Mouse (Mus musculus): ENCODE results near the gene Gm29609. TPM values are rescaled to one million over a fixed set of nuclear protein-coding genes. Genes with fewer than 3 reads are reported as not detected.

Gm29609 gene
- polyA plus RNA-seq, 1 experiment = 9.7 TPM

- TF ChIP-seq CTCF (IDR thresholded peaks at IDR 0.05; ENCODE audit: control insufficient read depth, insufficient read depth, insufficient replicate concordance, low read depth, low read length) (no peak), POLR2A (IDR thresholded peaks at IDR 0.05; ENCODE audit: control insufficient read depth, low read depth, low read length) (no peak)
- H3K4me1 ChIP-seq (ENCODE audit: control insufficient read depth, insufficient read depth, low read length) = peaks cover 5% of the 10 kb centered on the region
- H3K4me3 ChIP-seq (ENCODE audit: control insufficient read depth, low read depth, low read length) = no peak overlapping the region
- no peaks in the 10 kb centered on the region for H3K27me3 ChIP-seq (ENCODE audit: control insufficient read depth, insufficient read depth, low read length)
- H3K27ac ChIP-seq (ENCODE audit: control insufficient read depth, insufficient read depth, low read depth, low read length) = no peak overlapping the region
- no peaks in the 10 kb centered on the region for H3K36me3 ChIP-seq (ENCODE audit: control insufficient read depth, insufficient read depth, low read length)
These were observed 29.9 kb downstream of the Gm29609 start for GRCm38 (mm10) chr5:31149781-31150180.

DNA sequence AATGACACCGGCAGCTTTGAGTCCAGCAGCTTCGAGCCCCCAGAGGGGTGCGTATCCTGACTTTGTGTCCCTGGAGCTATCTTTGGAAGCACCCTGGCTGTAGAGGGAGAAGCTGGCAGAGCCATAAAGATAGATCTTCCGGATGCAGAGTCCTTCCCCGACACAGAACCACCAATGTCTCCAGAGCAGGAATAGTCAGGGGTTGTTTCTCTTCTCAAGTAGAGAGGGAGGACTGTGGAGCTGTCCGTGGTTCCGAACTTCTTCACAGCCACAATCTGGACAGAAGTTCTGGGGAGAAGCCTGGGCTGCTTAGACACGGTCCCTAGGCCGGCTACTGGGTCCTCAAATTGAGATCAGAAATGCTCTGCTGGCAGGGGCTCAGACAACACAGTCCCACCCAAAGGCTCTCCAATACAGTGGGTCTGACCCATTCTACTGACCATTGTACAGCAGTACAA, 40.7 kb downstream of the Gm29609 start:
- peaks cover 23% of the 10 kb centered on the region for H3K4me1 ChIP-seq (ENCODE audit: control insufficient read depth, insufficient read depth, low read length)
- H3K36me3 ChIP-seq (ENCODE audit: control insufficient read depth, insufficient read depth, low read length) = no peaks in the 10 kb centered on the region; the same call in 1 of the 2 replicates
- TF ChIP-seq CTCF (IDR thresholded peaks at IDR 0.05; ENCODE audit: control insufficient read depth, insufficient read depth, insufficient replicate concordance, low read depth, low read length) (no peak), POLR2A (IDR thresholded peaks at IDR 0.05; ENCODE audit: control insufficient read depth, low read depth, low read length) (no peak)
- H3K27me3 ChIP-seq (ENCODE audit: control insufficient read depth, insufficient read depth, low read length) = no peaks in the 10 kb centered on the region; the same call in 1 of the 2 replicates
- no peak overlapping the region for H3K27ac ChIP-seq (ENCODE audit: control insufficient read depth, insufficient read depth, low read depth, low read length)
- peak overlapping the region; percentile 82 for H3K4me3 ChIP-seq (ENCODE audit: control insufficient read depth, low read depth, low read length)

DNA sequence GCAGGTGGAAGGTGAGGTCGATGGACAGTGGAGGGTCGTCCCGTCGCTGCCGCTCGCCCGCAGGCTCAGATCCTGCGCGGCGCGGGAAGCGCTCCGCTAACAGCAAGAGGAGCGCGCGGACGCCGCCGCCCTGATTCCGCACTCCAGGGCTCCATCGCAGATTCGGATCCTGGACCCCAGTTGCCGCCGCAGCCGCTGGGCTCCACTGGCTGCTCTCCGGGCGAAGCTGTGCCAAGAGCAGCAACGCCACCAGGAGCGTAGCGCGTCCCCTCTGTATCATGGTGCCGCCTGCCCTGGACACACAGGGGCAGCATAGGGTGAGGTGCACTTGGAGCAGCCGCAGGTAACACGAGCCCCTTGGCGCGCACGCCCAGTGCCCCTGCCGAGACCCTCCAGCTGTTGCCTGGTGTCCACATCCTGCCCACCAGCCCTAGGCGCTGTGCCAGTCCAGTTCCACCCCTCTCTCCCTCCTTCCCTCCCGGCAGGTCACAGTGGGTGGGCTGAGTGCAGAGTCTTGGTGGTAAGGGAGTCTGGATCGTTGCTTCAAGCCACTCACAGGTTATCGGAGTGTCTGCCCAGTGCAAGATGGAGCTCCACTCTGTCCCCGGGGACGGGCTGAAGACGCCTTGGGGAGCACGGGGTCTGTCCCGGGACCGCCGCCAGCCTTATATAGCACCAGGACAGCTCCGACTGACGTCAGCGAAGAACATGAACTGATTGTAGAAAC, 41.3 kb downstream of the Gm29609 start, which contains the start of gene Ucn:
Gene Ucn, minus strand, starts transcription at position 589 of the 727 bp plus-strand sequence.
- H3K4me1 ChIP-seq (ENCODE audit: control insufficient read depth, insufficient read depth, low read length) = peaks cover 23% of the 10 kb centered on the region
- peak within 1 kb of the TSS; percentile 82 for H3K4me3 ChIP-seq (ENCODE audit: control insufficient read depth, low read depth, low read length)
- no peak within 1 kb of the TSS; the same call in 1 of the 2 replicates for H3K27ac ChIP-seq (ENCODE audit: control insufficient read depth, insufficient read depth, low read depth, low read length)
- H3K36me3 ChIP-seq (ENCODE audit: control insufficient read depth, insufficient read depth, low read length) = no peaks in the 10 kb centered on the region; the same call in 1 of the 2 replicates
- TF ChIP-seq POLR2A (IDR thresholded peaks at IDR 0.05; ENCODE audit: control insufficient read depth, low read depth, low read length) (no peak), CTCF (IDR thresholded peaks at IDR 0.05; ENCODE audit: control insufficient read depth, insufficient read depth, insufficient replicate concordance, low read depth, low read length) (no peak)
- no peaks in the 10 kb centered on the region; the same call in 1 of the 2 replicates for H3K27me3 ChIP-seq (ENCODE audit: control insufficient read depth, insufficient read depth, low read length)

GRCm38 (mm10) chr5:31137658-31138057, 42.1 kb downstream of the Gm29609 start:
- no peaks in the 10 kb centered on the region; the same call in 1 of the 2 replicates for H3K27me3 ChIP-seq (ENCODE audit: control insufficient read depth, insufficient read depth, low read length)
- TF ChIP-seq CTCF (IDR thresholded peaks at IDR 0.05; ENCODE audit: control insufficient read depth, insufficient read depth, insufficient replicate concordance, low read depth, low read length) = no peak
- TF ChIP-seq POLR2A (IDR thresholded peaks at IDR 0.05; ENCODE audit: control insufficient read depth, low read depth, low read length) = no peak
- peak overlapping the region; percentile 82 for H3K4me3 ChIP-seq (ENCODE audit: control insufficient read depth, low read depth, low read length)
- peaks cover 23% of the 10 kb centered on the region for H3K4me1 ChIP-seq (ENCODE audit: control insufficient read depth, insufficient read depth, low read length)
- no peaks in the 10 kb centered on the region; the same call in 1 of the 2 replicates for H3K36me3 ChIP-seq (ENCODE audit: control insufficient read depth, insufficient read depth, low read length)
- no peak overlapping the region; the same call in 1 of the 2 replicates for H3K27ac ChIP-seq (ENCODE audit: control insufficient read depth, insufficient read depth, low read depth, low read length)

DNA sequence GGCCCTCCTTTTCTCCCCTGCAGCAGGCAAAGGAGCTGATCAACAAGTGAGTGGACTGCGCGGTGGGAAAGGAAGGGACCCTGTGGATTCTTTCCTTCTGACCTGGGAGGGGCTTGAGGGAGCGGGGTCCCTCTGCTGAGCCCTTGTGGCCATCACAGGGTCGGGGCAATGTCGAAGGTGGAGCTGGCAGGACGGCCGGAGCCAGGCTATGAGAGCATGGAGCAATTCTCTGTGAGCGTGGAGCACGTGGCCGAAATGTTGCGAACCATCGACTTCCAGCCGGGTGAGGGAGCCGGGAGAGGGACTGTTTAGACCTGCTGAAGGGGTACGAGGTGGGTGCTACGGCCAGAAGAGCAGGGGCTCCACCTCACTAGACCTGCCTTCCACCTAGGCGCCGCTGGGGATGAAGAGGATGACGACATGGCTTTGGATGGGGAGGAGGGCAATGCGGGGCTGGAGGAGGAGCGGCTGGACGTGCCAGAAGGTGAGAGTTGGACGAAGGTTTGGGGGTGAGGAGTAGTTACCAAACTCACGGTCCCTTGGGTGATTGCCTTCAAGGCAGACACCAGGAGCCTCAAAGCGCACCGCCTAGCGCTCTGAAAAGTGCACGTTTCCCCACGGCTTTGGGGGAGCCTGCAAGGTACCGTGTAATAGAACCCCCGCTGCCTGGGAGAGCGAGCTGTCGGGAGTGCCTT, 42.8 kb downstream of the Gm29609 start:
- Histone ChIP-seq H3K36me3 (ENCODE audit: control insufficient read depth, insufficient read depth, low read length) (no peaks in the 10 kb centered on the region; the same call in 1 of the 2 replicates), H3K27me3 (ENCODE audit: control insufficient read depth, insufficient read depth, low read length) (no peaks in the 10 kb centered on the region; the same call in 1 of the 2 replicates), H3K4me3 (ENCODE audit: control insufficient read depth, low read depth, low read length) (peak overlapping the region; percentile 82), H3K4me1 (ENCODE audit: control insufficient read depth, insufficient read depth, low read length) (peaks cover 23% of the 10 kb centered on the region), H3K27ac (ENCODE audit: control insufficient read depth, insufficient read depth, low read depth, low read length) (no peak overlapping the region)
- TF ChIP-seq CTCF (IDR thresholded peaks at IDR 0.05; ENCODE audit: control insufficient read depth, insufficient read depth, insufficient replicate concordance, low read depth, low read length) = no peak
- no peak for TF ChIP-seq POLR2A (IDR thresholded peaks at IDR 0.05; ENCODE audit: control insufficient read depth, low read depth, low read length)

DNA sequence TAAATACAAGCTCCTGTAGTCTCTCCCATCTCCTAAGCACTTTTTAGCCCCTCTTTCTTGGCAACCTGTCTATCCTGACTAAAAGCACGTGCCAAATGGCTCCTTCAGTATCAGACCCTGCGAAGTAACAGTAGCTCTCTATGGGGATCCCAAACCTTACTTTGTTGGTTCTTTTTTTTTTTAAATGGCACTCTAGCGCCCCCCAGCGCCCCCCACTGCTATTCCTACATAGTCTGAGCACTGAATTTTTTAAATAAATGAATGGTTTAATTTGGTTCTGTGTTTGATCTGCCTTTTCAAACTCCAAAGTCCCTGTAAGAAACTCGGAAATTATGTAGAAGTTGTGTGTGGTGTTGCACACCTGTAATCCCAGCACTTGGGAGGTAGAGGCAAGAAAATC, 53.7 kb downstream of the Gm29609 start:
- Histone ChIP-seq H3K27me3 (ENCODE audit: control insufficient read depth, insufficient read depth, low read length) (no peaks in the 10 kb centered on the region), H3K4me1 (ENCODE audit: control insufficient read depth, insufficient read depth, low read length) (no peaks in the 10 kb centered on the region), H3K27ac (ENCODE audit: control insufficient read depth, insufficient read depth, low read depth, low read length) (no peak overlapping the region), H3K36me3 (ENCODE audit: control insufficient read depth, insufficient read depth, low read length) (no peaks in the 10 kb centered on the region), H3K4me3 (ENCODE audit: control insufficient read depth, low read depth, low read length) (no peak overlapping the region)
- TF ChIP-seq CTCF (IDR thresholded peaks at IDR 0.05; ENCODE audit: control insufficient read depth, insufficient read depth, insufficient replicate concordance, low read depth, low read length) (no peak), POLR2A (IDR thresholded peaks at IDR 0.05; ENCODE audit: control insufficient read depth, low read depth, low read length) (no peak)

- Histone ChIP-seq H3K4me3 (ENCODE audit: control insufficient read depth, low read depth, low read length) (no peak overlapping the region), H3K36me3 (ENCODE audit: control insufficient read depth, insufficient read depth, low read length) (no peaks in the 10 kb centered on the region), H3K4me1 (ENCODE audit: control insufficient read depth, insufficient read depth, low read length) (no peaks in the 10 kb centered on the region), H3K27ac (ENCODE audit: control insufficient read depth, insufficient read depth, low read depth, low read length) (no peak overlapping the region), H3K27me3 (ENCODE audit: control insufficient read depth, insufficient read depth, low read length) (no peaks in the 10 kb centered on the region)
- TF ChIP-seq CTCF (IDR thresholded peaks at IDR 0.05; ENCODE audit: control insufficient read depth, insufficient read depth, insufficient replicate concordance, low read depth, low read length) = no peak
- TF ChIP-seq POLR2A (IDR thresholded peaks at IDR 0.05; ENCODE audit: control insufficient read depth, low read depth, low read length) = no peak
These were observed 56.2 kb downstream of the Gm29609 start for GRCm38 (mm10) chr5:31123481-31123880.

All from testis, adult 2 months (tissue).